Mouse (Mus musculus) cortical plate, adult 2 months (tissue): Measurements from ENCODE around the gene Cpvl.

Experiments
- CTCF ChIP-seq: fragments of 200-500 bp; IDR thresholded peaks from 2 replicates; pipeline ENCODE4 v1.5.1; 2011; ENCODE audit warnings: mild to moderate bottlenecking, control low read depth, low read length; ENCODE audit not compliant: insufficient read depth; ENCODE audit errors: extremely low read depth
- POLR2A ChIP-seq: fragments of 200-500 bp; IDR thresholded peaks from 2 replicates; pipeline ENCODE4 v1.6.1; 2011; ENCODE audit warnings: mild to moderate bottlenecking, low read length, control low read depth; ENCODE audit not compliant: insufficient read depth; ENCODE audit errors: extremely low read depth

DNA sequence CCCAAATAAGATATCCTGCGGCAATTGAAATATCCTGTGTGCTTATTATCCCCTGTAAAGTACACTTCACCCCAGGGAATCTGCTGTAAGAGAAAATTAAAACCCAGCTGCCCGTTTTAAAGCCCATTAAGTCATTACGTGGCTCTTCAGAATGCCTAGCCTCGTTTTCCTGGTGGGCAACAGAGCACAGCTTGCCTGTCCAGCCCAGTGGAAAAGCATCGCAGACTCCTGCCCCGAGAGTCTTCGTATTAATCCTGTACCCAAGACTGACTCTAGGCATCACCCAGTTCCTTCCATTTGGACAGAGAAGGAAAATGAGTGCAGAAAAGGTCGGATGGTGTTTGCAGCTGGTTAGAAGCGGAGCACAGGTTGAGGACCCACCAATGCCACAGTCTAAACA, 31.9 kb upstream of the Cpvl start:
- TF ChIP-seq POLR2A (no peak), CTCF (no peak)
